8 mouse cellular contexts compared by ENCODE assay signal in the genomic region with DNA sequence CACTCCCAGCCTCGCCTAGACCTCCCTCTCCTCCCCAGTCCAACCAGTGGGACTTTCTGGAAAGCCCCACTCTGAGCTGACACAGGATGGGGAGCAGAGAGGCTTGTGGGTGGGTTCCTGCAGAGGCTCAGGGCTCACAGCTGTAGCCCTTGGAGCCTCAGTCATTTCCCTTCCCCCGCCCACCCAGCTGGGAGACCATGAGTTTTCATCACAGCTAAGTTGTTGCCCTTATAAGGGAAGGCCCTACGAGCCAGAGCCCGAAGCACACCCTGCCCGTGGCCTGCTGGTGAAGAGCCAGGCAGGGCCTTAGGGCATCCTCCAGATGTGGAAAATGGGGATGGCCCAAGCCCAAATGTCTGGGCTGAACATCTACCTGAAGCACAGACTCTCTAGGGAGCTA. TPM values are rescaled to one million over a fixed set of nuclear protein-coding genes. Genes with fewer than 3 reads are reported as not detected.
DNase-seq lines count a peak whose midpoint lies in the region; ATAC-seq and TF ChIP-seq lines count a peak whose summit lies in the region.

No protein-coding gene starts in this region.

- H3K36me3 ChIP-seq in intestine, embryonic 14.5 days (ENCODE audit: control insufficient read depth, insufficient read depth, low read length), result peaks cover 11% of the 10 kb centered on the region; the same call in 1 of the 2 replicates
- peaks cover 27% of the 10 kb centered on the region for H3K36me3 ChIP-seq in liver, postnatal 0 days (replicated peaks; ENCODE audit: insufficient read depth, low read length)

- WGBS in intestine, embryonic 14.5 days, result 15% methylated on average over 5 of the region's 5 CpGs
- WGBS in liver, postnatal 0 days (ENCODE audit: insufficient replicate concordance), result 20% methylated on average over 5 of the region's 5 CpGs

- TF ChIP-seq CTCF in liver, postnatal 0 days (IDR thresholded peaks at IDR 0.05; ENCODE audit: low read depth), result no peak

- peak; percentile 75 for ATAC-seq in activated CD4-positive, CD25-positive, alpha-beta regulatory T cell, adult 4 months
- peak; percentile 87 for ATAC-seq in intestine, embryonic 14.5 days (replicated peaks; ENCODE audit: low FRiP score, low TSS enrichment, low read depth)
- ATAC-seq in liver, postnatal 0 days, result peak; percentile 35

- H3K9me3 ChIP-seq in intestine, embryonic 14.5 days (ENCODE audit: control insufficient read depth, low read length), result no peaks in the 10 kb centered on the region
- H3K9me3 ChIP-seq in liver, postnatal 0 days (ENCODE audit: low read length), result no peaks in the 10 kb centered on the region

- no peak overlapping the region for H3K4me2 ChIP-seq in intestine, embryonic 14.5 days (ENCODE audit: low read length)
- no peak overlapping the region for H3K4me2 ChIP-seq in liver, postnatal 0 days (ENCODE audit: low read depth, low read length)

- H3K27me3 ChIP-seq in intestine, embryonic 14.5 days (replicated peaks; ENCODE audit: control insufficient read depth, insufficient read depth, low read length), result no peaks in the 10 kb centered on the region
- no peaks in the 10 kb centered on the region for H3K27me3 ChIP-seq in liver, postnatal 0 days (ENCODE audit: insufficient read depth, low read length)

- peak overlapping the region; percentile 98 for H3K27ac ChIP-seq in intestine, embryonic 14.5 days (ENCODE audit: low read depth)
- peak overlapping the region; percentile 80 for H3K27ac ChIP-seq in liver, postnatal 0 days (ENCODE audit: low read depth)

- peak overlapping the region; percentile 34 for H3K9ac ChIP-seq in intestine, embryonic 14.5 days (ENCODE audit: low read length)
- no peak overlapping the region; the same call in 1 of the 2 replicates for H3K9ac ChIP-seq in liver, postnatal 0 days (replicated peaks)

- TF ChIP-seq EP300 in liver, postnatal 0 days (IDR thresholded peaks at IDR 0.05; ENCODE audit: low read depth), result no peak

- no peak overlapping the region for H3K4me3 ChIP-seq in intestine, embryonic 14.5 days (ENCODE audit: low read depth, low read length)
- H3K4me3 ChIP-seq in liver, postnatal 0 days (ENCODE audit: low read depth, low read length), result no peak overlapping the region

- peak; percentile 79 to 84 for DNase-seq in B cell, adult 2 months
- peak; percentile 59 to 75 for DNase-seq in gastrocnemius, adult 8-10 months (ENCODE audit: low spot score in 2 of 2)
- peak; percentile 79 for DNase-seq in intestine, embryonic 14.5 days (ENCODE audit: low spot score)
- DNase-seq in liver, postnatal 0 days, result peak; percentile 75
- peak; percentile 72 for DNase-seq in ovary, postnatal 36 days (ENCODE audit: low spot score)
- DNase-seq in layer of hippocampus, postnatal 10 days (ENCODE audit: low spot score in 2 of 2), result no peak
- no peak for DNase-seq in cerebellum, adult 11 months

- H3K4me1 ChIP-seq in intestine, embryonic 14.5 days (replicated peaks; ENCODE audit: control insufficient read depth, insufficient read depth, low read length), result peaks cover 48% of the 10 kb centered on the region
- H3K4me1 ChIP-seq in liver, postnatal 0 days (ENCODE audit: insufficient read depth), result peaks cover 76% of the 10 kb centered on the region

RNA-seq across cellular contexts. Expression of a gene that starts 28.8 kb away (rescaled TPM):
- 10 to 100 TPM; 48.8 to 64.6 TPM for polyA plus RNA-seq in activated CD4-positive, CD25-positive, alpha-beta regulatory T cell, adult 4 months (2017; shearing (Covaris generic))
- total RNA-seq in gastrocnemius, adult 8-10 months (2022), result 1 to 10 TPM; 2.7 to 4.0 (median 3.0) TPM
- 11.9 and 12.6 TPM in 2 replicates for polyA plus RNA-seq in intestine, embryonic 14.5 days (2014; fragmentation: Nextera tagmentation; extraction: Ambion mirVana)
- 14.3 and 14.5 TPM in 2 replicates for polyA plus RNA-seq in liver, postnatal 0 days (2015; fragmentation: Nextera tagmentation; extraction: Ambion mirVana)
- 1 to 10 TPM; 5.6 to 8.4 TPM for total RNA-seq in layer of hippocampus, postnatal 10 days (2021)

RNA-seq across cellular contexts. Expression of a gene that starts 31.0 kb away (rescaled TPM):
- polyA plus RNA-seq in activated CD4-positive, CD25-positive, alpha-beta regulatory T cell, adult 4 months (2017; shearing (Covaris generic)), result under 1 TPM in 1 of 2 experiments, not detected in 1; 0.37 TPM
- not detected for total RNA-seq in gastrocnemius, adult 8-10 months (2022)
- not detected in 2 replicates for polyA plus RNA-seq in intestine, embryonic 14.5 days (2014; fragmentation: Nextera tagmentation; extraction: Ambion mirVana)
- not detected in 2 replicates for polyA plus RNA-seq in liver, postnatal 0 days (2015; fragmentation: Nextera tagmentation; extraction: Ambion mirVana)
- total RNA-seq in layer of hippocampus, postnatal 10 days (2021), result 1 to 10 TPM; 1.5 to 2.0 TPM

RNA-seq across cellular contexts. Expression of a gene that starts 35.9 kb away (rescaled TPM):
- 1 to 10 TPM; 2.4 to 2.6 TPM for polyA plus RNA-seq in activated CD4-positive, CD25-positive, alpha-beta regulatory T cell, adult 4 months (2017; shearing (Covaris generic))
- not detected for total RNA-seq in gastrocnemius, adult 8-10 months (2022)
- polyA plus RNA-seq in intestine, embryonic 14.5 days (2014; fragmentation: Nextera tagmentation; extraction: Ambion mirVana), result 8.1 and 9.9 TPM in 2 replicates
- 3.2 and 3.5 TPM in 2 replicates for polyA plus RNA-seq in liver, postnatal 0 days (2015; fragmentation: Nextera tagmentation; extraction: Ambion mirVana)
- 1 to 10 TPM; 1.1 to 1.4 TPM for total RNA-seq in layer of hippocampus, postnatal 10 days (2021)

Comparison
In these comparisons a context has a peak if more than half of its experiments do, and no peak if none do; other contexts are left out.
1. DNase-seq: peak in B cell, adult 2 months (2 of 2), gastrocnemius, adult 8-10 months (2 of 2), intestine, embryonic 14.5 days (single experiment), liver, postnatal 0 days (single experiment) and ovary, postnatal 36 days (single experiment); none in layer of hippocampus, postnatal 10 days (0 of 2) and cerebellum, adult 11 months (single experiment).
2. ATAC-seq: peak in every context shown above with its lines; median percentile 87 in intestine, embryonic 14.5 days; 75 in activated CD4-positive, CD25-positive, alpha-beta regulatory T cell, adult 4 months; 35 in liver, postnatal 0 days.